Mouse (Mus musculus): ENCODE measurements around the gene Rbm47. TPM values are rescaled to one million over a fixed set of nuclear protein-coding genes. Genes with fewer than 3 reads are reported as not detected.
A peak's percentile ranks its signal among the peaks of the same experiment; 100 is the strongest.

Gene Rbm47
- polyA plus RNA-seq, 1 experiment from 2014 or later: 79.2 TPM

DNA sequence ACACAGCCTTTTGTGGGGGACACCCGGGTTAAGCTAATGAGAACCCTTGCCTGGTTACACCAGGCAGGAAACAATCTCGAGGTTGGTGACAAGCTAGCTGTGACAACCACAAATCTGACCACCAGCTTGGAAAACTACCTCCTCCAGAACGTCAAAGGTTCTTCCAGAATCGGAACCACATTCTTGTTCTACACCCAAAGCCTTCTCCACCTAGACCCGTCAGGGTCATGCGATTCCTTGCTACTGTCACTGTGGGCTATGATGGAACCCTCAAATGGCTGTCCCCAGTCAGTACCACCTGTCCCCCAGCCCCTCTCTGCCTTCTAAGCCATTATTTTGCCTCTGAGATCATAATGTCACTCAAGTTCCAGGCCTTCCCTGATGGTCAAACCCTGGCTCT is 76.8 kb downstream of the Rbm47 start:
- DNase-seq (ENCODE audit: low spot score): no peak
- Histone ChIP-seq H3K4me2 (ENCODE audit: low read length) (no peak overlapping the region), H3K27me3 (replicated peaks; ENCODE audit: control insufficient read depth, insufficient read depth, low read length) (no peaks in the 10 kb centered on the region), H3K27ac (ENCODE audit: low read depth) (no peak overlapping the region), H3K9ac (ENCODE audit: low read length) (no peak overlapping the region), H3K36me3 (ENCODE audit: control insufficient read depth, insufficient read depth, low read length) (no peaks in the 10 kb centered on the region), H3K4me3 (ENCODE audit: low read depth, low read length) (no peak overlapping the region), H3K4me1 (replicated peaks; ENCODE audit: control insufficient read depth, insufficient read depth, low read length) (no peaks in the 10 kb centered on the region), H3K9me3 (ENCODE audit: control insufficient read depth, low read length) (no peaks in the 10 kb centered on the region)
- WGBS: 93% methylated on average over 6 of the region's 6 CpGs
- no peak for ATAC-seq (replicated peaks; ENCODE audit: low FRiP score, low TSS enrichment, low read depth)

DNA sequence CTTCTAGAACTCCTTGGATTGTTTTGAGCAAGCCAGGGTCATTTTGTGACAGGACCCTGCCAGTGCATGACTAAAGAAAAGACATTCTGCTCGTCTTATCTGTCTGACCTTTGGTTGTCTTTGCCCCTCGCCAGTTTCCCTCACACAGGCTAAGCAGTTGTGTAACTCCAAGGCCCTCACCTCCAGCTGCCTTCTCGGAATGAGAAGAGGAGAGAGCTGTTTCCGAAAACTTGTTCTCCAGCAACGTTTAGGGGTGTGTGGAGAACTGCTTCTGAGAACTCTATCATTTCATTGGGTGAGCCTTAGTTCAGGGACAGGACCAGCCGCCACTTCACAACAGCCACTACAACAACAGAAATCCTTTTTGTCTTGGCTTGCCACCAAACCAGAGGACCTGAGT is 77.8 kb downstream of the Rbm47 start:
- Histone ChIP-seq H3K9me3 (ENCODE audit: control insufficient read depth, low read length) (no peaks in the 10 kb centered on the region), H3K27ac (ENCODE audit: low read depth) (no peak overlapping the region), H3K36me3 (ENCODE audit: control insufficient read depth, insufficient read depth, low read length) (no peaks in the 10 kb centered on the region), H3K9ac (ENCODE audit: low read length) (no peak overlapping the region), H3K27me3 (replicated peaks; ENCODE audit: control insufficient read depth, insufficient read depth, low read length) (no peaks in the 10 kb centered on the region), H3K4me2 (ENCODE audit: low read length) (no peak overlapping the region), H3K4me3 (ENCODE audit: low read depth, low read length) (no peak overlapping the region), H3K4me1 (replicated peaks; ENCODE audit: control insufficient read depth, insufficient read depth, low read length) (no peaks in the 10 kb centered on the region)
- ATAC-seq (replicated peaks; ENCODE audit: low FRiP score, low TSS enrichment, low read depth) (no peak), DNase-seq (ENCODE audit: low spot score) (no peak)
- WGBS: 49% methylated on average over 6 of the region's 6 CpGs

GRCm38 (mm10) chr5:66090037-66090436 is 82.9 kb downstream of the Rbm47 start:
- H3K9me3 ChIP-seq (ENCODE audit: control insufficient read depth, low read length): no peaks in the 10 kb centered on the region
- DNase-seq (ENCODE audit: low spot score): no peak
- 40% methylated on average over 9 of the region's 9 CpGs for WGBS
- no peak overlapping the region for H3K4me3 ChIP-seq (ENCODE audit: low read depth, low read length)
- no peaks in the 10 kb centered on the region for H3K27me3 ChIP-seq (replicated peaks; ENCODE audit: control insufficient read depth, insufficient read depth, low read length)
- peak; percentile 60; the same call in 1 of the 2 replicates for ATAC-seq (replicated peaks; ENCODE audit: low FRiP score, low TSS enrichment, low read depth)
- no peak overlapping the region for H3K27ac ChIP-seq (ENCODE audit: low read depth)
- H3K4me2 ChIP-seq (ENCODE audit: low read length): no peak overlapping the region
- 0 out of 2 replicates have a peak, but pooled peaks cover 6% of the 10 kb centered on the region for H3K4me1 ChIP-seq (replicated peaks; ENCODE audit: control insufficient read depth, insufficient read depth, low read length)
- no peak overlapping the region for H3K9ac ChIP-seq (ENCODE audit: low read length)
- no peaks in the 10 kb centered on the region for H3K36me3 ChIP-seq (ENCODE audit: control insufficient read depth, insufficient read depth, low read length)

GRCm38 (mm10) chr5:66089600-66089999 is 83.3 kb downstream of the Rbm47 start:
- Histone ChIP-seq H3K4me2 (ENCODE audit: low read length) (no peak overlapping the region), H3K4me3 (ENCODE audit: low read depth, low read length) (no peak overlapping the region), H3K9ac (ENCODE audit: low read length) (no peak overlapping the region), H3K4me1 (replicated peaks; ENCODE audit: control insufficient read depth, insufficient read depth, low read length) (0 out of 2 replicates have a peak, but pooled peaks cover 6% of the 10 kb centered on the region), H3K36me3 (ENCODE audit: control insufficient read depth, insufficient read depth, low read length) (no peaks in the 10 kb centered on the region), H3K9me3 (ENCODE audit: control insufficient read depth, low read length) (no peaks in the 10 kb centered on the region), H3K27ac (ENCODE audit: low read depth) (no peak overlapping the region), H3K27me3 (replicated peaks; ENCODE audit: control insufficient read depth, insufficient read depth, low read length) (no peaks in the 10 kb centered on the region)
- WGBS: 38% methylated on average over 4 of the region's 4 CpGs
- no peak for ATAC-seq (replicated peaks; ENCODE audit: low FRiP score, low TSS enrichment, low read depth)
- DNase-seq (ENCODE audit: low spot score): no peak

GRCm38 (mm10) chr5:66088902-66089295 is 84.0 kb downstream of the Rbm47 start:
- ATAC-seq (replicated peaks; ENCODE audit: low FRiP score, low TSS enrichment, low read depth) (no peak), DNase-seq (ENCODE audit: low spot score) (no peak)
- Histone ChIP-seq H3K36me3 (ENCODE audit: control insufficient read depth, insufficient read depth, low read length) (no peaks in the 10 kb centered on the region), H3K4me1 (replicated peaks; ENCODE audit: control insufficient read depth, insufficient read depth, low read length) (0 out of 2 replicates have a peak, but pooled peaks cover 6% of the 10 kb centered on the region), H3K27ac (ENCODE audit: low read depth) (no peak overlapping the region), H3K4me2 (ENCODE audit: low read length) (no peak overlapping the region), H3K4me3 (ENCODE audit: low read depth, low read length) (no peak overlapping the region), H3K27me3 (replicated peaks; ENCODE audit: control insufficient read depth, insufficient read depth, low read length) (no peaks in the 10 kb centered on the region), H3K9me3 (ENCODE audit: control insufficient read depth, low read length) (no peaks in the 10 kb centered on the region), H3K9ac (ENCODE audit: low read length) (no peak overlapping the region)
- WGBS: 88% methylated on average over 5 of the region's 5 CpGs

DNA sequence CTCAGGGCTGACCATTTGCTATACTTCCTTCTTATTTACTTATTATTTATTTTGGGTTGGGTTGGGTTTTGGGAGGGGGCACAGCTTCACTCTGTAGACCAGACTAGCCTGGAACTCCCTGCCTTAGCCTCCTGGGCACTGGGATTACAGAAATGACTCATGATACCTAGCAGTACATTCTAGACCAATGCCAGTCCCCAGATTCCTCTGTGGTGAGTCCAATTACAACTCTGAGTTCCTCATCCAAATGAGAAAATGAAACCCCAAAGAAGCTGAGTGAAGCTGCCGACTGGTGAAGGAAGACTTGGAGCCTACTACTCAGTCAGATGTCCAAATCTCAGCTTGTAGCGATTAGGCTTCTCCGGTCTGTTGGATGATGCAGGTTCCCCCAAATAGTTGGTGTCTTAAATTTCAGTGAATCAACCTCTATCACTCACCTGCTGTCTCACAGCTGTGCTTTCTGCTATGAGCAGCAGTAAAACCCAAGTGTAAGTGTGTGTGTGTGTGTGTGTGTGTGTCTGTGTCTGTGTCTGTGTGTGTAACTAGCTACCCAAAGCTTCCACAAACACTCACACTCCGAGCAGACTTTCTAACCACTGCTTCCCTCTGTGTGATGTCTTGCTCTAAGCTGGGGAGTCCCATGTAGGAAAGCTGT is 84.5 kb downstream of the Rbm47 start:
- no peak for ATAC-seq (replicated peaks; ENCODE audit: low FRiP score, low TSS enrichment, low read depth)
- DNase-seq (ENCODE audit: low spot score): no peak
- no peak overlapping the region for H3K27ac ChIP-seq (ENCODE audit: low read depth)
- H3K4me3 ChIP-seq (ENCODE audit: low read depth, low read length): no peak overlapping the region
- 0 out of 2 replicates have a peak, but pooled peaks cover 6% of the 10 kb centered on the region for H3K4me1 ChIP-seq (replicated peaks; ENCODE audit: control insufficient read depth, insufficient read depth, low read length)
- 91% methylated on average over 4 of the region's 4 CpGs for whole genome bisulfite sequencing
- H3K9me3 ChIP-seq (ENCODE audit: control insufficient read depth, low read length): no peaks in the 10 kb centered on the region
- no peaks in the 10 kb centered on the region for H3K27me3 ChIP-seq (replicated peaks; ENCODE audit: control insufficient read depth, insufficient read depth, low read length)
- H3K36me3 ChIP-seq (ENCODE audit: control insufficient read depth, insufficient read depth, low read length): no peaks in the 10 kb centered on the region
- no peak overlapping the region for H3K9ac ChIP-seq (ENCODE audit: low read length)
- no peak overlapping the region for H3K4me2 ChIP-seq (ENCODE audit: low read length)

DNA sequence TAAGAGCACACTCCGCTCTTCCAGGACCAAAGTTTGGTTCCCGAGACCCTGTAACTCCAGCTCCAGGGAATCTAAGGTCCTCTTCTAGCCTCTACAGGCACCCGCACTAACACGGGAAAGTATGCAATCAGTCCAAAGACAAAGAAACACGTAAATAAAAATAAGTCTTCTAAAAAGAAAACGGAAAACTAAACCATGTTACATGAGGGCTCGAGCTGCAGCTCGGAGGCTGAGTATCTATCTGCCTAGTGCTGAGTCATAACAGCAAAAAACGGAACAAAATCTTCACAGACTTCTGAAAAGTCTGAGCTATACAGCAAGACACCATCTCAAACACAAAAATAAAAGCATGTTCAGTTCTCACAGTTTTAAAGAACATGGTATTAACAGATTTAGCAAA is 86.0 kb downstream of the Rbm47 start:
- Histone ChIP-seq H3K4me1 (replicated peaks; ENCODE audit: control insufficient read depth, insufficient read depth, low read length) (0 out of 2 replicates have a peak, but pooled peaks cover 6% of the 10 kb centered on the region), H3K9me3 (ENCODE audit: control insufficient read depth, low read length) (no peaks in the 10 kb centered on the region), H3K9ac (ENCODE audit: low read length) (no peak overlapping the region), H3K4me3 (ENCODE audit: low read depth, low read length) (no peak overlapping the region), H3K27ac (ENCODE audit: low read depth) (no peak overlapping the region), H3K27me3 (replicated peaks; ENCODE audit: control insufficient read depth, insufficient read depth, low read length) (no peaks in the 10 kb centered on the region), H3K4me2 (ENCODE audit: low read length) (no peak overlapping the region), H3K36me3 (ENCODE audit: control insufficient read depth, insufficient read depth, low read length) (no peaks in the 10 kb centered on the region)
- 89% methylated on average over 9 of the region's 9 CpGs for WGBS
- no peak for ATAC-seq (replicated peaks; ENCODE audit: low FRiP score, low TSS enrichment, low read depth)
- DNase-seq (ENCODE audit: low spot score): no peak

- Histone ChIP-seq H3K4me2 (ENCODE audit: low read length) (no peak overlapping the region), H3K4me3 (ENCODE audit: low read depth, low read length) (no peak overlapping the region), H3K36me3 (ENCODE audit: control insufficient read depth, insufficient read depth, low read length) (no peaks in the 10 kb centered on the region), H3K4me1 (replicated peaks; ENCODE audit: control insufficient read depth, insufficient read depth, low read length) (0 out of 2 replicates have a peak, but pooled peaks cover 6% of the 10 kb centered on the region), H3K9me3 (ENCODE audit: control insufficient read depth, low read length) (no peaks in the 10 kb centered on the region), H3K27ac (ENCODE audit: low read depth) (no peak overlapping the region), H3K27me3 (replicated peaks; ENCODE audit: control insufficient read depth, insufficient read depth, low read length) (no peaks in the 10 kb centered on the region), H3K9ac (ENCODE audit: low read length) (no peak overlapping the region)
- DNase-seq (ENCODE audit: low spot score): no peak
- no peak for ATAC-seq (replicated peaks; ENCODE audit: low FRiP score, low TSS enrichment, low read depth)
- 94% methylated on average over 1 of the region's 1 CpGs for WGBS
Observed at GRCm38 (mm10) chr5:66086304-66086703, 86.6 kb downstream of the Rbm47 start.

DNA sequence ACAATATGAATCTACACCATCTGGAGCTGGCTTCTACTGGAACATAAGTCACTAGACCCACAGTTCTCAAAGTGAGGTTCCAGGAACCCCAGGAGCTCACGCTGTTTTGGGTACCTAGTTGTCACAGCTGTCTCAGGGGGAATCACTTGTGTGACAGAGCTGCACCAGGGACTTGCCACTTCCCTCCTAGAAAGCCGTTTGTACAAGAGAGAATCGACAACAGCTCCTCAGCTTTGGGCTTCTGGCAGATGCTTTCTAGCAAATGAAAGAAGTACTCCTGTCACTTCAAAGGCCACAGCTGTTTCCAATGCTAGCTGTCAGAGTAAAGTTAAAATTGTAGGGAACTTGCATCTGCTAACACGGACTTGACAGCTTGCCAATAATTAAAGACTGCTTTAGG is 87.4 kb downstream of the Rbm47 start:
- no peak overlapping the region for H3K4me2 ChIP-seq (ENCODE audit: low read length)
- ATAC-seq (replicated peaks; ENCODE audit: low FRiP score, low TSS enrichment, low read depth): no peak
- H3K27me3 ChIP-seq (replicated peaks; ENCODE audit: control insufficient read depth, insufficient read depth, low read length): no peaks in the 10 kb centered on the region
- 53% methylated on average over 4 of the region's 4 CpGs for WGBS
- 0 out of 2 replicates have a peak, but pooled peaks cover 6% of the 10 kb centered on the region for H3K4me1 ChIP-seq (replicated peaks; ENCODE audit: control insufficient read depth, insufficient read depth, low read length)
- DNase-seq (ENCODE audit: low spot score): no peak
- H3K9ac ChIP-seq (ENCODE audit: low read length): no peak overlapping the region
- no peaks in the 10 kb centered on the region for H3K9me3 ChIP-seq (ENCODE audit: control insufficient read depth, low read length)
- no peak overlapping the region for H3K4me3 ChIP-seq (ENCODE audit: low read depth, low read length)
- no peaks in the 10 kb centered on the region for H3K36me3 ChIP-seq (ENCODE audit: control insufficient read depth, insufficient read depth, low read length)
- no peak overlapping the region for H3K27ac ChIP-seq (ENCODE audit: low read depth)

Data from intestine, embryonic 14.5 days (tissue).